Mouse (Mus musculus) MEL (cell line): ENCODE measurements around the gene Slc2a13. TPM values are rescaled to one million over a fixed set of nuclear protein-coding genes. Genes with fewer than 3 reads are reported as not detected.

Source experiments
- DNase-seq: peaks from one replicate; pipeline ENCODE4 v3.0.0; 2011; ENCODE audit warnings: low read depth, low spot score
- H3K27ac ChIP-seq: 2 replicates; pipeline ENCODE4 v1.5.1; 2012; ENCODE audit warnings: low read depth, mild to moderate bottlenecking, control low read depth, low read length, moderate library complexity; ENCODE audit not compliant: control insufficient read depth
- H3K27me3 ChIP-seq, 2 experiments: fragments of 150-350 bp in 1 of 2; sonication (generic) in 1 of 2; 2 replicates each; pipeline ENCODE4 v1.6.1; 2012; ENCODE audit warnings: low read length in 2 of 2, mild to moderate bottlenecking in 2 of 2, improper control_type of control experiment in 1 of 2, moderate library complexity in 1 of 2; ENCODE audit not compliant: insufficient read depth in 2 of 2, control insufficient read depth in 1 of 2
- H3K36me3 ChIP-seq, 2 experiments: 2 replicates each; pipeline ENCODE4 v1.6.1; 2012 to 2014; ENCODE audit warnings: low read length in 2 of 2, improper control_type of control experiment in 1 of 2, inconsistent platforms in 1 of 2, mild to moderate bottlenecking in 1 of 2; ENCODE audit not compliant: insufficient read depth in 2 of 2, control insufficient read depth in 1 of 2
- H3K4me1 ChIP-seq, 2 experiments: fragments of 150-350 bp in 1 of 2; sonication (generic) in 1 of 2; 2 replicates each; pipeline ENCODE4 v1.6.1; 2012; ENCODE audit warnings: low read length in 2 of 2, improper control_type of control experiment in 1 of 2, mild to moderate bottlenecking in 1 of 2; ENCODE audit not compliant: insufficient read depth in 2 of 2, control insufficient read depth in 1 of 2
- H3K4me3 ChIP-seq, 2 experiments: fragments of 150-350 bp in 1 of 2; sonication (generic) in 1 of 2; 2 replicates each; pipeline ENCODE4 v1.5.1; 2012; ENCODE audit warnings: low read depth in 2 of 2, low read length in 2 of 2, mild to moderate bottlenecking in 2 of 2, moderate library complexity in 2 of 2, control low read depth in 1 of 2, improper control_type of control experiment in 1 of 2; ENCODE audit not compliant: control insufficient read depth in 1 of 2, insufficient read depth in 1 of 2
- H3K79me2 ChIP-seq: 2 replicates; pipeline ENCODE4 v1.6.1; 2012; ENCODE audit warnings: mild to moderate bottlenecking, low read length, moderate library complexity; ENCODE audit not compliant: control insufficient read depth, poor library complexity, insufficient read depth
- H3K9ac ChIP-seq: 2 replicates; pipeline ENCODE4 v1.6.1; 2012; ENCODE audit warnings: low read depth, mild to moderate bottlenecking, control low read depth, low read length, moderate library complexity; ENCODE audit not compliant: control insufficient read depth, poor library complexity, severe bottlenecking
- H3K9me3 ChIP-seq: fragments of 150-350 bp; sonication (generic); replicated peaks from 2 replicates; pipeline ENCODE4 v1.6.1; 2012; ENCODE audit warnings: mild to moderate bottlenecking, low read length, improper control_type of control experiment, moderate library complexity; ENCODE audit not compliant: insufficient read depth
- BHLHE40 ChIP-seq: IDR thresholded peaks from 2 replicates; pipeline ENCODE4 v1.6.1; 2012; ENCODE audit warnings: low read depth, mild to moderate bottlenecking, inconsistent platforms, low read length, improper control_type of control experiment, borderline replicate concordance
- CTCF ChIP-seq, 3 experiments: IDR thresholded peaks in 2 of 3; conservative IDR thresholded peaks in 1 of 3; 2 replicates each; pipeline ENCODE4 v1.5.1; 2011 to 2012; ENCODE audit warnings: low read length in 3 of 3, low read depth in 2 of 3, mild to moderate bottlenecking in 2 of 3, improper control_type of control experiment in 1 of 3, inconsistent platforms in 1 of 3, mixed read lengths in 1 of 3, moderate library complexity in 1 of 3; ENCODE audit not compliant: control insufficient read depth in 1 of 3, insufficient read depth in 1 of 3, poor library complexity in 1 of 3, severe bottlenecking in 1 of 3
- ELF1 ChIP-seq: IDR thresholded peaks from 2 replicates; pipeline ENCODE4 v1.6.1; 2014; ENCODE audit warnings: low read depth, mild to moderate bottlenecking, inconsistent platforms, low read length, improper control_type of control experiment, moderate library complexity
- EP300 ChIP-seq, 2 experiments: IDR thresholded peaks; 2 replicates each; pipeline ENCODE4 v1.6.1; 2011; ENCODE audit warnings: improper control_type of control experiment in 2 of 2, low read length in 2 of 2, low read depth in 1 of 2, mild to moderate bottlenecking in 1 of 2
- GABPA ChIP-seq: IDR thresholded peaks from 2 replicates; pipeline ENCODE4 v1.6.1; 2012; ENCODE audit warnings: low read depth, mild to moderate bottlenecking, inconsistent platforms, low read length, improper control_type of control experiment, moderate library complexity
- HCFC1 ChIP-seq: IDR thresholded peaks from 2 replicates; pipeline ENCODE4 v1.6.1; 2012; ENCODE audit warnings: low read depth, mild to moderate bottlenecking, inconsistent platforms, low read length, improper control_type of control experiment, moderate library complexity
- JUND ChIP-seq: IDR thresholded peaks from 2 replicates; pipeline ENCODE4 v1.6.1; 2011; ENCODE audit warnings: low read depth, mild to moderate bottlenecking, improper control_type of control experiment, low read length
- KAT2A ChIP-seq: conservative IDR thresholded peaks from 2 replicates; pipeline ENCODE4 v1.6.1; 2012; ENCODE audit warnings: low read depth, low read length, improper control_type of control experiment, inconsistent platforms
- MAFK ChIP-seq: IDR thresholded peaks from 2 replicates; pipeline ENCODE4 v1.6.1; 2011; ENCODE audit warnings: low read depth, mild to moderate bottlenecking, low read length, improper control_type of control experiment, borderline replicate concordance
- MAX ChIP-seq: IDR thresholded peaks from 2 replicates; pipeline ENCODE4 v1.6.1; 2011; ENCODE audit warnings: low read length, improper control_type of control experiment
- MAZ ChIP-seq: IDR thresholded peaks from 2 replicates; pipeline ENCODE4 v1.6.1; 2012; ENCODE audit warnings: low read depth, mild to moderate bottlenecking, inconsistent platforms, low read length, improper control_type of control experiment
- MEF2A ChIP-seq: IDR thresholded peaks from 2 replicates; pipeline ENCODE4 v1.6.1; 2014; ENCODE audit warnings: low read depth, mild to moderate bottlenecking, inconsistent platforms, low read length, improper control_type of control experiment; ENCODE audit not compliant: poor library complexity, insufficient replicate concordance, severe bottlenecking; ENCODE audit errors: extremely low read depth
- MYB ChIP-seq: IDR thresholded peaks from 2 replicates; pipeline ENCODE4 v1.6.1; 2011; ENCODE audit warnings: mild to moderate bottlenecking, low read depth, low read length, improper control_type of control experiment
- POLR2A ChIP-seq, 2 experiments: IDR thresholded peaks; 2 replicates each; pipeline ENCODE4 v1.6.1; 2011 to 2012; ENCODE audit warnings: low read length in 2 of 2, mild to moderate bottlenecking in 2 of 2, control low read depth in 1 of 2, improper control_type of control experiment in 1 of 2, low read depth in 1 of 2, moderate library complexity in 1 of 2; ENCODE audit not compliant: control insufficient read depth in 1 of 2, insufficient read depth in 1 of 2, poor library complexity in 1 of 2
- POLR2AphosphoS2 ChIP-seq: IDR thresholded peaks from 2 replicates; pipeline ENCODE4 v1.6.1; 2011; ENCODE audit warnings: low read length, improper control_type of control experiment
- POLR2AphosphoS5 ChIP-seq: IDR thresholded peaks from 2 replicates; pipeline ENCODE4 v1.6.1; 2012; ENCODE audit warnings: low read depth, borderline replicate concordance, mild to moderate bottlenecking, inconsistent platforms, low read length, moderate library complexity, mixed read lengths
- RAD21 ChIP-seq: IDR thresholded peaks from 2 replicates; pipeline ENCODE4 v1.6.1; 2011; ENCODE audit warnings: mild to moderate bottlenecking, low read depth, low read length, improper control_type of control experiment
- SMC3 ChIP-seq: IDR thresholded peaks from 2 replicates; pipeline ENCODE4 v1.6.1; 2011; ENCODE audit warnings: low read depth, low read length, improper control_type of control experiment
- TAL1 ChIP-seq: IDR thresholded peaks from 2 replicates; pipeline ENCODE4 v1.6.1; 2012; ENCODE audit warnings: mild to moderate bottlenecking, inconsistent platforms, low read length, moderate library complexity, mixed read lengths
- TBP ChIP-seq: IDR thresholded peaks from 2 replicates; pipeline ENCODE4 v1.8.0; 2011; ENCODE audit warnings: low read depth, low read length, improper control_type of control experiment
- TCF12 ChIP-seq: IDR thresholded peaks from 2 replicates; pipeline ENCODE4 v1.6.1; 2014; ENCODE audit warnings: low read depth, mild to moderate bottlenecking, inconsistent platforms, low read length, improper control_type of control experiment, moderate library complexity
- UBTF ChIP-seq: IDR thresholded peaks from 2 replicates; pipeline ENCODE4 v1.6.1; 2012; ENCODE audit warnings: low read depth, mild to moderate bottlenecking, inconsistent platforms, low read length, improper control_type of control experiment, moderate library complexity, borderline replicate concordance; ENCODE audit not compliant: insufficient read depth
- USF1 ChIP-seq: IDR thresholded peaks from 2 replicates; pipeline ENCODE4 v1.6.1; 2014; ENCODE audit warnings: low read depth, mild to moderate bottlenecking, inconsistent platforms, low read length, improper control_type of control experiment, moderate library complexity
- ZC3H11A ChIP-seq: IDR thresholded peaks from 2 replicates; pipeline ENCODE4 v1.6.1; 2012; ENCODE audit warnings: low read depth, mild to moderate bottlenecking, inconsistent platforms, low read length, improper control_type of control experiment
- ZMIZ1 ChIP-seq: IDR thresholded peaks from 2 replicates; pipeline ENCODE4 v1.6.1; 2012; ENCODE audit warnings: low read depth, mild to moderate bottlenecking, inconsistent platforms, low read length, improper control_type of control experiment, moderate library complexity
- polyA plus RNA-seq, 2 experiments: library from polyadenylated mRNA; stranded (reverse) in 1 of 2; unstranded in 1 of 2; fragments of >175 nt in 1 of 2; fragments of >200 nt in 1 of 2; gene quantifications; 2 replicates each; pipeline versions ENCODE4 v1.2.1 to v1.2.4; 2012; ENCODE audit warnings: low replicate concordance in 2 of 2, low read depth in 1 of 2; ENCODE audit not compliant: insufficient read length in 2 of 2, insufficient read depth in 1 of 2, missing spikeins in 1 of 2
- total RNA-seq: library from RNA; depleted of rRNA; stranded (reverse); fragments of 300-350 nt; gene quantifications from 2 replicates; pipeline ENCODE4 v1.2.3, GENCODE M21; 2012

Gene Slc2a13
- total and polyA plus RNA-seq, 3 experiments: not detected

DNA sequence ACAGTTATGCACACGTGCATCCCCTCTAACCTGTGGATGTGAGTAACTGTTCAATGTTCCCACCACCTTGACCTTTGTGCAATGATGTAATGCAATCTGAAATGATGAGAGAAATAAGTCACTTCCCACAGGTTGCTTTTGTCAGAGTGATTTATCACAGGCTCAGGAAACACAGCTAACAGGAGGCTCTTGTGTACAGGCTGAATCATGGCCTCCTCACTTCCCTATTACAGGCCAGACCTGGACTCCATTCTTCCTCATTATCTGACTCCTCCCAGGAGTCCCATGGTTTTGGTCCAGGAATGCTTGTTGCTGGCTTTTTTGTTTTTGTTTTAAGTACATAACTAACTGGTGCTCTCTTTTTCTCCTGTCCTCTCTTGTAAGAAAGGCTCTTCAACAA, 189.4 kb downstream of the Slc2a13 start:
- no peak overlapping the region for H3K9ac ChIP-seq

DNA sequence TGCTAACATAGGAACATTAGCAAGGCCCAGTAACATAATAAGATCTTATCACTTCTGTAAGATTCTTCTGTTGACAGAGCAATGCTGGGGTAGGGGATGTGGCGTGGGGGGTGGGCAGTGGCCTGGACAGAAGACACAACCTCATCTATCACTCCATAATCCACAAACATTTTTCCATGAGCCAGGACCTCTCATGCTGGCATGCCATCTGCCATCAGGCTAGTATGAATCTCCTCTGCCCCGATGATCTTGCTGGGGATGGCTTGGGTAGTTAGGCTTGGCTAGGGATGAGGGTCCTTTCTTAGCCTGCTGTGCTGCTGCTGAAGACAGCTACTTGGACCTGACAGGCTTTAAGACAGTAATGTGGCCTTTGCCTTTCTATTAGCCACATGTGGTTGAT, 190.5 kb downstream of the Slc2a13 start:
- Histone ChIP-seq H3K9me3 (no peaks in the 10 kb centered on the region), H3K27me3 (no peaks in the 10 kb centered on the region), H3K4me1 (no peaks in the 10 kb centered on the region), H3K27ac (no peak overlapping the region), H3K9ac (no peak overlapping the region), H3K4me3 (no peak overlapping the region), H3K36me3 (no peaks in the 10 kb centered on the region), H3K79me2 (no peaks in the 10 kb centered on the region)
- DNase-seq: no peak
- no peak for TF ChIP-seq BHLHE40
- TF ChIP-seq JUND: no peak
- no peak for TF ChIP-seq KAT2A
- no peak for TF ChIP-seq USF1
- TF ChIP-seq MAX: no peak
- no peak for TF ChIP-seq MAZ
- no peak for TF ChIP-seq MYB
- no peak for TF ChIP-seq EP300 (IDR thresholded peaks at IDR 0.05; ENCODE audit: low read depth in 1 of 2, low read length in 2 of 2)
- TF ChIP-seq GABPA: no peak
- no peak for TF ChIP-seq ZC3H11A
- no peak for TF ChIP-seq ZMIZ1
- TF ChIP-seq POLR2AphosphoS2: no peak
- no peak for TF ChIP-seq POLR2A (IDR thresholded peaks at IDR 0.05; ENCODE audit: control insufficient read depth in 1 of 2, insufficient read depth in 1 of 2, low read depth in 1 of 2, low read length in 2 of 2, poor library complexity in 1 of 2)
- TF ChIP-seq SMC3: no peak
- TF ChIP-seq POLR2AphosphoS5: no peak
- TF ChIP-seq ELF1: no peak
- no peak for TF ChIP-seq RAD21

More for the DNA sequence above, 189.4 kb downstream of the Slc2a13 start:
- Histone ChIP-seq H3K4me1 (no peaks in the 10 kb centered on the region), H3K4me3 (no peak overlapping the region), H3K27ac (no peak overlapping the region), H3K36me3 (no peaks in the 10 kb centered on the region), H3K9me3 (no peaks in the 10 kb centered on the region), H3K79me2 (no peaks in the 10 kb centered on the region), H3K27me3 (no peaks in the 10 kb centered on the region)
- DNase-seq: no peak
- TF ChIP-seq TCF12 (no peak), MAFK (no peak), TAL1 (no peak), MEF2A (no peak), POLR2AphosphoS5 (no peak), TBP (no peak), SMC3 (no peak), HCFC1 (no peak), UBTF (no peak), CTCF (IDR thresholded peaks at IDR 0.05 in 2 of 3, conservative IDR thresholded peaks at IDR 0.05 in 1 of 3; ENCODE audit: control insufficient read depth in 1 of 3, insufficient read depth in 1 of 3, low read depth in 2 of 3, low read length in 3 of 3, poor library complexity in 1 of 3, severe bottlenecking in 1 of 3) (no peak), JUND (no peak)
